Mouse (Mus musculus) cortical plate, adult 2 months (tissue): ENCODE results near the gene Gse1.

Experiments used
- CTCF ChIP-seq: fragments of 200-500 bp; IDR thresholded peaks from 2 replicates; pipeline ENCODE4 v1.5.1; 2011; ENCODE audit warnings: mild to moderate bottlenecking, control low read depth, low read length; ENCODE audit not compliant: insufficient read depth; ENCODE audit errors: extremely low read depth
- POLR2A ChIP-seq: fragments of 200-500 bp; IDR thresholded peaks from 2 replicates; pipeline ENCODE4 v1.6.1; 2011; ENCODE audit warnings: mild to moderate bottlenecking, low read length, control low read depth; ENCODE audit not compliant: insufficient read depth; ENCODE audit errors: extremely low read depth

DNA sequence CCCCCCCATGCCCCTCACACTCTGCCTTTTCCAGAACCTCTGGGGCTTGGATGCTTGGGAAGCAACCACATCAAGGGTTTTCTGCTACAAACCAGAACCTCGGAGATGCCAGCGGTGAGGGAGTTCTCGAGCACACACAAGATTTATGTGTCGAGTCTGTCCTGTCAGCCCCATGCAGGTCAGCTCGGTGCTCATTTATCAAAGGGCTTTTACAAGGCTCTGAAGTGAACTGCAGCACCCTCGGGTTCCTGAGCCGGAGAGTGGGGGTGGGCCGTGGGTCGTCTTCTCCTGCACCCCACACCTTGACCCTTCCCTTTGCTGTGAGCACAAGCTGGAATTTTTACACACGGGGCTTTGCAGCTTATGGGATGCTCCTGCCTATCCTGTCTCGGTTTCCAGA lies 5.7 kb upstream of the Gse1 start:
- TF ChIP-seq POLR2A (no peak), CTCF (no peak)
